Mouse (Mus musculus): ENCODE results near the gene Srl. TPM values are rescaled to one million over a fixed set of nuclear protein-coding genes. Genes with fewer than 3 reads are reported as not detected.

Gene Srl
- total and polyA plus RNA-seq, 3 experiments, result 44.6 to 88.8 (median 71.3) TPM

GRCm38 (mm10) chr16:4523313-4524004 lies 18.2 kb downstream of the Srl start:
- Histone ChIP-seq H3K4me2 (ENCODE audit: insufficient read depth, low read depth, poor library complexity, severe bottlenecking) (no peak overlapping the region), H3K27me3 (replicated peaks) (no peaks in the 10 kb centered on the region), H3K9ac (ENCODE audit: insufficient read depth, low read depth) (no peak overlapping the region), H3K4me3 (replicated peaks in 1 of 3; ENCODE audit: low read depth in 2 of 3, low read length in 2 of 3, poor library complexity in 1 of 3) (no peak overlapping the region), H3K36me3 (replicated peaks in 1 of 2; ENCODE audit: control insufficient read depth in 1 of 2, insufficient read depth in 1 of 2, low read length in 1 of 2) (peaks cover 4 to 43% of the 10 kb centered on the region in 2 experiments), H3K27ac (ENCODE audit: insufficient read depth, low read depth) (no peak overlapping the region), H3K4me1 (ENCODE audit: control insufficient read depth in 1 of 2, insufficient read depth in 2 of 2) (peaks cover 12 to 78% of the 10 kb centered on the region in 2 experiments; a peak in 3 of 4 replicates), H3K9me3 (replicated peaks; ENCODE audit: low read length) (no peaks in the 10 kb centered on the region), H3K79me2 (replicated peaks; ENCODE audit: control insufficient read depth, extremely low read depth, insufficient read depth, poor library complexity, severe bottlenecking) (no peaks in the 10 kb centered on the region; the same call in 1 of the 2 replicates)
- in situ Hi-C loops (cut with MboI; ENCODE audit: low pct_ligation_motif_present, low pct_unique_long_range_greater_than_20kb, low sequenced_read_pairs) (no loop called here), dilution Hi-C loops (cut with MboI; ENCODE audit: extremely low pct_ligation_motif_present, extremely low pct_unique_long_range_greater_than_20kb, low sequenced_read_pairs) (no loop called here)
- no peak for TF ChIP-seq TCF12 (IDR thresholded peaks at IDR 0.05; ENCODE audit: low read depth, low read length)
- TF ChIP-seq SIN3A (IDR thresholded peaks at IDR 0.05; ENCODE audit: low read length), result no peak
- no peak for TF ChIP-seq E2F4 (IDR thresholded peaks at IDR 0.05; ENCODE audit: insufficient replicate concordance, low read depth, low read length)
- TF ChIP-seq USF1 (IDR thresholded peaks at IDR 0.05; ENCODE audit: low read depth, low read length), result no peak
- no peak for TF ChIP-seq NELFE (IDR thresholded peaks at IDR 0.05; ENCODE audit: low read depth, low read length)
- TF ChIP-seq PAX5 (IDR thresholded peaks at IDR 0.05; ENCODE audit: low read length), result no peak
- TF ChIP-seq IRF4 (IDR thresholded peaks at IDR 0.05; ENCODE audit: low read depth, low read length), result no peak
- no peak for TF ChIP-seq ZC3H11A (IDR thresholded peaks at IDR 0.05; ENCODE audit: low read depth, low read length)
- no peak for TF ChIP-seq MAZ (IDR thresholded peaks at IDR 0.05; ENCODE audit: low read depth, low read length)
- no peak for TF ChIP-seq MEF2A (IDR thresholded peaks at IDR 0.05; ENCODE audit: borderline replicate concordance, low read depth, low read length)
- TF ChIP-seq TBP (conservative IDR thresholded peaks at IDR 0.05; ENCODE audit: low read depth, low read length), result no peak
- no peak for TF ChIP-seq EP300 (IDR thresholded peaks at IDR 0.05; ENCODE audit: low read length)
- no peak for TF ChIP-seq MAX (IDR thresholded peaks at IDR 0.05; ENCODE audit: low read length)
- TF ChIP-seq CHD2 (IDR thresholded peaks at IDR 0.05; ENCODE audit: low read length), result no peak
- no peak for DNase-seq (ENCODE audit: extremely low read depth)

- Histone ChIP-seq H3K4me3 (replicated peaks in 1 of 3; ENCODE audit: low read depth in 2 of 3, low read length in 2 of 3, poor library complexity in 1 of 3) (no peak overlapping the region), H3K9me3 (replicated peaks; ENCODE audit: low read length) (no peaks in the 10 kb centered on the region), H3K4me1 (ENCODE audit: control insufficient read depth in 1 of 2, insufficient read depth in 2 of 2) (peaks cover 12 to 84% of the 10 kb centered on the region in 2 experiments; a peak in 3 of 4 replicates), H3K27me3 (replicated peaks) (no peaks in the 10 kb centered on the region), H3K9ac (ENCODE audit: insufficient read depth, low read depth) (no peak overlapping the region), H3K79me2 (replicated peaks; ENCODE audit: control insufficient read depth, extremely low read depth, insufficient read depth, poor library complexity, severe bottlenecking) (no peaks in the 10 kb centered on the region), H3K27ac (ENCODE audit: insufficient read depth, low read depth) (no peak overlapping the region), H3K36me3 (replicated peaks in 1 of 2; ENCODE audit: control insufficient read depth in 1 of 2, insufficient read depth in 1 of 2, low read length in 1 of 2) (peaks cover 0 to 37% of the 10 kb centered on the region in 2 experiments), H3K4me2 (ENCODE audit: insufficient read depth, low read depth, poor library complexity, severe bottlenecking) (no peak overlapping the region)
- no peak for TF ChIP-seq ZC3H11A (IDR thresholded peaks at IDR 0.05; ENCODE audit: low read depth, low read length)
- no peak for TF ChIP-seq SMC3 (IDR thresholded peaks at IDR 0.05; ENCODE audit: low read depth, low read length)
- TF ChIP-seq BHLHE40 (IDR thresholded peaks at IDR 0.05; ENCODE audit: low read depth, low read length), result no peak
- TF ChIP-seq JUND (conservative IDR thresholded peaks at IDR 0.05; ENCODE audit: low read depth, low read length), result no peak
- TF ChIP-seq HCFC1 (IDR thresholded peaks at IDR 0.05; ENCODE audit: low read depth, low read length), result no peak
- TF ChIP-seq ELF1 (IDR thresholded peaks at IDR 0.05; ENCODE audit: low read depth, low read length), result no peak
- no peak for TF ChIP-seq UBTF (IDR thresholded peaks at IDR 0.05; ENCODE audit: low read depth, low read length)
- no peak for TF ChIP-seq IRF4 (IDR thresholded peaks at IDR 0.05; ENCODE audit: low read depth, low read length)
- no peak for TF ChIP-seq USF2 (conservative IDR thresholded peaks at IDR 0.05; ENCODE audit: low read depth, low read length)
- TF ChIP-seq RCOR1 (conservative IDR thresholded peaks at IDR 0.05; ENCODE audit: low read depth, low read length), result no peak
- TF ChIP-seq NELFE (IDR thresholded peaks at IDR 0.05; ENCODE audit: low read depth, low read length), result no peak
- no peak for TF ChIP-seq SIN3A (IDR thresholded peaks at IDR 0.05; ENCODE audit: low read length)
- TF ChIP-seq TCF12 (IDR thresholded peaks at IDR 0.05; ENCODE audit: low read depth, low read length), result no peak
- TF ChIP-seq MXI1 (IDR thresholded peaks at IDR 0.05; ENCODE audit: low read depth, low read length), result no peak
- no peak for TF ChIP-seq USF1 (IDR thresholded peaks at IDR 0.05; ENCODE audit: low read depth, low read length)
- TF ChIP-seq NRF1 (IDR thresholded peaks at IDR 0.05; ENCODE audit: low read depth, low read length), result no peak
- TF ChIP-seq JUN (IDR thresholded peaks at IDR 0.05; ENCODE audit: insufficient read depth, low read depth, low read length), result no peak
- in situ Hi-C loops (cut with MboI; ENCODE audit: low pct_ligation_motif_present, low pct_unique_long_range_greater_than_20kb, low sequenced_read_pairs), result no loop called here
- DNase-seq (ENCODE audit: extremely low read depth), result no peak
- dilution Hi-C loops (cut with MboI; ENCODE audit: extremely low pct_ligation_motif_present, extremely low pct_unique_long_range_greater_than_20kb, low sequenced_read_pairs), result no loop called here
Measured at GRCm38 (mm10) chr16:4522879-4523278, 18.7 kb downstream of the Srl start.
